Mouse (Mus musculus) midbrain, embryonic 10.5 days (tissue): ENCODE data around the gene Pcbd1. TPM values are rescaled to one million over a fixed set of nuclear protein-coding genes. Genes with fewer than 3 reads are reported as not detected.
"Not testable (repeated sequence)": the region's sequence is repeated elsewhere in the genome, so short reads cannot be mapped to it uniquely, and the experiment has no call there.

Experiments
- DNase-seq: peaks from one replicate; pipeline ENCODE4 v3.0.0-alpha.2; 2017; ENCODE audit warnings: low spot score
- H3K27ac ChIP-seq: fragments of 300-500 bp; sonication (generic); replicated peaks from 2 replicates; pipeline ENCODE4 v1.5.1; 2016; ENCODE audit warnings: mild to moderate bottlenecking
- H3K27me3 ChIP-seq: fragments of 300-500 bp; sonication (generic); 2 replicates; pipeline ENCODE4 v1.6.1; 2016; ENCODE audit warnings: low read depth, mild to moderate bottlenecking; ENCODE audit not compliant: poor library complexity, severe bottlenecking
- H3K36me3 ChIP-seq: fragments of 300-500 bp; sonication (generic); 2 replicates; pipeline ENCODE4 v1.6.1; 2016; ENCODE audit warnings: mild to moderate bottlenecking, moderate library complexity
- H3K4me1 ChIP-seq: fragments of 300-500 bp; sonication (generic); 2 replicates; pipeline ENCODE4 v1.6.1; 2016
- H3K4me3 ChIP-seq: fragments of 300-500 bp; sonication (generic); 2 replicates; pipeline ENCODE4 v1.5.1; 2016; ENCODE audit warnings: mild to moderate bottlenecking, moderate library complexity
- H3K9me3 ChIP-seq: fragments of 300-500 bp; sonication (generic); replicated peaks from 2 replicates; pipeline ENCODE4 v1.6.1; 2016; ENCODE audit warnings: mild to moderate bottlenecking
- WGBS: fragments of 180-500 bp; shearing (Covaris S2); methylation state at CpG from one replicate; pipeline ENCODE4 v1.1.7; 2016; 5-methylcytosine and 5-hydroxymethylcytosine counted together
- polyA plus RNA-seq: library from polyadenylated mRNA; unstranded; fragments of >200 nt; fragmentation: Nextera tagmentation; extraction: Ambion mirVana; gene quantifications from 2 replicates; pipeline ENCODE4 v1.2.1, GENCODE M21; 2016

Pcbd1 gene
- polyA plus RNA-seq, 1 experiment from 2014 or later, result 21.0 TPM

DNA sequence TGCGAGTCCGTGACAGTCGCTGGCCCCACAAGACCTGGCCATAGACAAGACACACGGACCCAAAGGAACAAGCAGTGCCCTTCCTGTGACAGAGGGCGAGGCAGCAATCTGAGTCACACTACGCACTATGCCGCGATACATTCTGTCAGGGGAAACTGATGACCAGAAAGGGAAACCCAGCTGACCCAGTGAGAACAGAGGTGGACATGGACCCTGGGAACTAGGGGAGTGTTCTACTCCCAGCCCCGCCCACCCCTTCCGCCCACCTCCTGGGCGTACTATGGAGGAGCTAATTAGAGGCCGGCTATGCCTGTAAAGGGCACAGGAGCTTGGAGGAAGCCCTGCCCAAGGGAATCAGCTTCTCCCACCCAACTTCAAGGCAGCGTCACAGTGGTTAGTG, 19.9 kb upstream of the Pcbd1 start:
- no peak overlapping the region for H3K27ac ChIP-seq
- peaks cover 41% of the 10 kb centered on the region for H3K4me1 ChIP-seq
- WGBS, result 8% methylated on average over 13 of the region's 13 CpGs
- 0 out of 2 replicates have a peak overlapping the region, but pooled peaks have one; percentile 2 for H3K4me3 ChIP-seq
- peaks cover 79% of the 10 kb centered on the region for H3K27me3 ChIP-seq
- no peaks in the 10 kb centered on the region for H3K36me3 ChIP-seq
- no peaks in the 10 kb centered on the region for H3K9me3 ChIP-seq
- DNase-seq, result no peak

DNA sequence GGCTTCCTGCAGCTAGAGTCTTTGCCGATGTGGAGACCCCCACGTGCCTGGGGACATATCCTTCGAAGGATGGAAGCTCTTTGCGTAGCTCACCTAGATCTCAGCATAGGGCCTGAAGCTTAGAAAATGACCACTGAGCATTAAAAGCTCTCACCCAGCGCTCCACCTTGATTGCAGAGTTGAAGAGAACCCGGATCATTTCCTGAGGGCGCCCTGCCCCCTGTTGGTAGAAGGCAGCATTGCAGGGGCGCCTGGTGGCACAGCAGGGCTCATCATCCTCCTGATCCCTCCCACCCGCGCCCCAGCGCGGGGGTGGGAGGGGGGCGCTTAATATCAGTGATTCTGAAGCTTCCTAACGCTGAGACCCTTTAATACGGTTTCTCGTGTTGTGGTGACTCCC, 16.8 kb upstream of the Pcbd1 start:
- Histone ChIP-seq H3K4me1 (peaks cover 29% of the 10 kb centered on the region), H3K4me3 (no peak overlapping the region), H3K36me3 (no peaks in the 10 kb centered on the region), H3K27me3 (peaks cover 55% of the 10 kb centered on the region), H3K9me3 (no peaks in the 10 kb centered on the region), H3K27ac (no peak overlapping the region)
- 13% methylated on average over 16 of the region's 16 CpGs for WGBS
- DNase-seq, result peak; percentile 66

DNA sequence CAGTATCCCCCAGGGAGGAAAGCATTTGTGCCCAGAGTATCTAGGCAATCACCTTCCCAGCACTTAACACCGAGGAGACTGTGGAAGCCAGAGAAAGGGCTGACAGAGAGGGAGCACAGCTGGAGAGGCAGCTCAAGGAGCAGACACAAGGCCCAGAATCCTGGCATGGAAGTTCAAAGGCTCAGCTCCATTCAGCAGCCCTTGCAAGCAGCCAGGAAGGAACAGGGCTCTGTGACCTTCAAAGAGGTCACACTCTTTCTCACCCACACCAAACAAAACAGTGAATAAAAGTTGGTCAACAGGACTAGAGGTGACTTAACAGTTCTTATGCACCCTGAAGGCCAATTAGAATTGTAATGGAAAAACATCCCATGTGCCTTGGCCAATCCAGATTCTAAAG, 14.5 kb upstream of the Pcbd1 start:
- H3K27me3 ChIP-seq, result peaks cover 54% of the 10 kb centered on the region
- no peak overlapping the region for H3K27ac ChIP-seq
- H3K9me3 ChIP-seq, result no peaks in the 10 kb centered on the region
- H3K36me3 ChIP-seq, result no peaks in the 10 kb centered on the region
- DNase-seq, result no peak
- 0% methylated on average over 1 of the region's 1 CpGs for WGBS
- H3K4me1 ChIP-seq, result peaks cover 25% of the 10 kb centered on the region
- H3K4me3 ChIP-seq, result no peak overlapping the region

DNA sequence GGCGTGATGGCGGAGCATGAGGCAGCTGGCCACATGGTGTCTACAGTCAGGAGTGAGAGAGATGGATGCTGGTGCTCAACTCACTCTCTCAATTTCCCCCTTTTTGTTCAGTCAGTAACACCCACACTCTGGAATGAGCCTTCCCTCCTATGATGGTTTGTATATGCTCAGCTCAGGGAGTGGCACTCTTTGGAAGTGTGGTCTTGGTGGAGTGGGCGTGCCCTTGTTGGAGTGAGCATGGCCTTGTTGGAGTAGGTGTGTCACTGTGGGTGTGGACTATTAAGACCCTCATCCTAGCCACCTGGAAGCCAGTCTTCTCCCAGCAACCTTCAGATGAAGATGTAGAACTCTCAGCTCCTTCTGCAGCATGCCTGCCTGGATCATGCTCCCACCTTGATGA, 13.5 kb upstream of the Pcbd1 start:
- peaks cover 32% of the 10 kb centered on the region for H3K4me1 ChIP-seq
- peaks cover 45% of the 10 kb centered on the region for H3K27me3 ChIP-seq
- H3K27ac ChIP-seq, result no peak overlapping the region
- WGBS, result 89% methylated on average over 3 of the region's 3 CpGs
- H3K36me3 ChIP-seq, result no peaks in the 10 kb centered on the region
- no peak for DNase-seq
- H3K9me3 ChIP-seq, result no peaks in the 10 kb centered on the region
- no peak overlapping the region for H3K4me3 ChIP-seq

DNA sequence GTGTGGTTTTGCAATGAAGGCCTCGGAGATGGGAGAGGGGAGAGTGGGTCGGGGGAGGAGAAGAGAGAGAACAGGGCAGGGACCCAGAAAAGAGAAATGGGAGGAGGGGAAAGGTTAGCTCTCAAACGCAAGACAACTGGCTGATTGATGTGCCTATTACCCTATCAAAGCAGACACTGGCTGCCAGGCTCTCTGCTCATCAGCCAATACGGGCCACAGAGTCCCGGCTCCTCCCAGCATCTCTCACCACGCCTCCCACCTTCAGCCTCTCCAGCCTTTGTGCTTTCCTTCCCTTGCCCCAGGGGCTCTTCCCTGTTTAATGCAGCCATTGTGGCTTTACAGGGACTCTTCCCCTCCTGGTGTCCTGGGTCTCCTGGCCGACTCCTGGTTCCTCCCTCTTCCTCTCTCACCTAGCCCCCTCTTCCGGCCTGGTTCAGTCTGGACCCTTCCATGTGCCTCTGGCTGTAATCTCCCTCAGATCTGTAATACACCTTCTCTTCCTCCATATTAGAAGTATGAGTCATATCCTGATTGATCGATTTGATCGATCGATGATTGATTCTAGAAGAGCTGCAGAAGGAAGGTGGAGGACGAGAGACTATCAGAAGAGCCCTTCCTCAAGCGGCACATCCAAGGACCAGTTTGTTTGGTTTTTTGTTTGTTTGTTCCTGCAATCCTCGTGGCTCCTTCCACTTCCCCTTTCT, 8.8 kb upstream of the Pcbd1 start:
- peak; percentile 84 for DNase-seq
- peak overlapping the region; percentile 36 for H3K4me3 ChIP-seq
- H3K9me3 ChIP-seq, result no peaks in the 10 kb centered on the region
- H3K27ac ChIP-seq, result peak overlapping the region; percentile 90
- no peaks in the 10 kb centered on the region for H3K36me3 ChIP-seq
- peaks cover 23% of the 10 kb centered on the region for H3K4me1 ChIP-seq
- 45% methylated on average over 14 of the region's 14 CpGs for WGBS
- peaks cover 14% of the 10 kb centered on the region; the same call in 1 of the 2 replicates for H3K27me3 ChIP-seq

DNA sequence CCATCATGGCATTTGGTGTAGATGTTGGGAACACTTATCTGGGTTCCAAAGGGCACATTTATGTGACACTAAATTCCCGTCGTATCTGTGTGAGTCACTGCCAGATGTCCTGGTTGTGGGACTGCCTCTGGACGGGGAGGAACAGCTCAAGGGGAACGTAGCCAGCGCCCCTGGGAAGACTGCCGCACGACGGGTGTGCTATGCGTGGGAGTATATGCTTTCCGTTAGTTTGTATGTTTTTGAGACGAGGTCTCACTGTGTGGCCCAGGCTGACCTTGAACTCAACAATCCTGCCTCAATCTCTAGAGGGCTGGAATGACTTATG, 8.2 kb upstream of the Pcbd1 start:
- H3K9me3 ChIP-seq, result no peaks in the 10 kb centered on the region
- 84% methylated on average over 11 of the region's 11 CpGs for WGBS
- no peak for DNase-seq
- peak overlapping the region; percentile 90 for H3K27ac ChIP-seq
- H3K4me3 ChIP-seq, result no peak overlapping the region
- peaks cover 14% of the 10 kb centered on the region; the same call in 1 of the 2 replicates for H3K27me3 ChIP-seq
- H3K4me1 ChIP-seq, result peaks cover 23% of the 10 kb centered on the region
- H3K36me3 ChIP-seq, result no peaks in the 10 kb centered on the region

DNA sequence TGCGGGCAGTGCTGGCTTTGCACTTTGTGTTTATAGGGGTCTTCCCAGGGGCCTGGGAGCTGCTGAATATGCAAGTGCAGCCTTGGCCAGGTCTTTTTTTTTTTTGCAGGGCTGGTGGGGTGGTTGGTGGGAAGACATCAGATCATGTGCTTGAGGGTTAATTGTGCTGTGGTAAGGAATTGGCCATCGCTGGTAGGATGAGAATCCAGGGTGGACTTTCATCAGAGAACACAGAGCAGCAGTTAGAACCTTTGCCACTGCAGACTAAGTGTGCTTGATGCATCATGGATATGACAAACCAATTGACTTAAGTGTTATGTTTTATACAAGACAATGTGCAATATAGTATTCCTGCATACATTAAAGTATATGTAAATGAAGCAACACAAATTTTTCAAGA, 3.8 kb upstream of the Pcbd1 start:
- Histone ChIP-seq H3K27me3 (no peaks in the 10 kb centered on the region), H3K36me3 (no peaks in the 10 kb centered on the region), H3K4me3 (no peak overlapping the region), H3K27ac (no peak overlapping the region), H3K4me1 (peaks cover 26% of the 10 kb centered on the region), H3K9me3 (no peaks in the 10 kb centered on the region)
- DNase-seq, result no peak
- WGBS, result 96% methylated on average over 2 of the region's 2 CpGs

DNA sequence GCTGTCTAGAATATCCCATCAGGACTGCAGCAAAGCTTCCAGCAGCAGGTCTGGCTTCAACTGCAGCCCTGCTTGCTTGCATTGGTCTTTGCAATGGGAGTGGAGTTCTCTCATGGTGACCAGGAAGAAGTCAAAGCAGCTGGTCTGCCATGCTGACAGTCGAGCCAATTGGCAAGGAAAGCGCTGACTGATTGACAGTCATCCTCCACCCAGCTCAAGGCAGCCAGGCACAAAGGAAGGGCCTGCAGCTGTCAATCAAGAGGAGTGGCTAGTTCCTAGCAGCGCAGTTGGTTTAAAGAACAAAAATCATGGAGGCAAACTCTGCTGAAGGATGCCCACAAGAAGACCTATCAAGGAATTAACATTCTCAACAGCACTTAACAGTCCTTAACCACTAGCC, 2.6 kb upstream of the Pcbd1 start:
- Histone ChIP-seq H3K4me1 (peaks cover 21% of the 10 kb centered on the region), H3K27me3 (no peaks in the 10 kb centered on the region), H3K27ac (peak overlapping the region; percentile 42; the same call in 1 of the 2 replicates), H3K4me3 (no peak overlapping the region), H3K9me3 (no peaks in the 10 kb centered on the region), H3K36me3 (no peaks in the 10 kb centered on the region)
- peak; percentile 49 for DNase-seq
- WGBS, result 39% methylated on average over 3 of the region's 3 CpGs

DNA sequence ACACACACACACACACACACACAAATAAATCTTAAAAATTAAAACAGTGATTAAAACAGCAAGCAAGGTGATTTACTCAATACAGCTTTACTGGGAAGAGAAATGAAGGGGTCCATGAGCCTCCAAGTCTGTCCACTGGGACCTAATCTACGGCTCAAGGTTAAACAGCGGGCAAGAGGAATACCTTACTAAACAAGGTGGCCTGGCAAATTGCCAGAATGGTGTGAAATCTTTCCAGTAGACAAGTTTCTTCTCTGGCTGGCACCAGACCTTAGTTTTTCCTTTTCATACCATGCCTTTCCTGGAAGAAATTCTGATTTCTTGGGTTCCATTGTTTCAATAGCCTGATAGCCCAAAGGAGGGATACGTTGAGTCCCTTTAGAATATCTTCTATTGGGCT, 663 bp upstream of the Pcbd1 start:
- Histone ChIP-seq H3K36me3 (no peaks in the 10 kb centered on the region), H3K27me3 (no peaks in the 10 kb centered on the region), H3K4me1 (peaks cover 21% of the 10 kb centered on the region), H3K27ac (no peak overlapping the region), H3K9me3 (no peaks in the 10 kb centered on the region), H3K4me3 (no peak overlapping the region)
- DNase-seq, result no peak
- 94% methylated on average over 3 of the region's 3 CpGs for WGBS

DNA sequence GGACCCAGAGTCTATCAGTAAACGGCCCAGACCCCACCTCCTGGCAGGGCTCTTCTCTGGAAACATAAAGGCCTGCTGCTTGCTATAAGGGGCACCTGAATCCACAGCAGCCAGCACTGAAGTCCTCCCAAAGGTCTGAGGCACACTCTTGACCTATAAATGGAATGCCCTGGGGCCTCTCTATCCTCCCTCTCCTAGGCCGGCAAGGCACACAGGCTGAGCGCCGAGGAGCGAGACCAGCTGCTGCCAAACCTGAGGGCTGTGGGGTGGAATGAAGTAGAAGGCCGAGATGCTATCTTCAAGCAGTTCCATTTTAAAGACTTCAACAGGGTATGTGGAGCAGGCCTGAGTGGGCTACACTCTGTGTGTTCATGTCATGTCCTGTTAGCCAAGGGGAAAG, 2.7 kb downstream of the Pcbd1 start:
- Histone ChIP-seq H3K9me3 (no peaks in the 10 kb centered on the region), H3K36me3 (0 out of 2 replicates have a peak, but pooled peaks cover 5% of the 10 kb centered on the region), H3K27ac (no peak overlapping the region), H3K4me1 (peaks cover 14% of the 10 kb centered on the region), H3K27me3 (no peaks in the 10 kb centered on the region), H3K4me3 (no peak overlapping the region)
- no peak for DNase-seq
- WGBS, result 86% methylated on average over 6 of the region's 6 CpGs

DNA sequence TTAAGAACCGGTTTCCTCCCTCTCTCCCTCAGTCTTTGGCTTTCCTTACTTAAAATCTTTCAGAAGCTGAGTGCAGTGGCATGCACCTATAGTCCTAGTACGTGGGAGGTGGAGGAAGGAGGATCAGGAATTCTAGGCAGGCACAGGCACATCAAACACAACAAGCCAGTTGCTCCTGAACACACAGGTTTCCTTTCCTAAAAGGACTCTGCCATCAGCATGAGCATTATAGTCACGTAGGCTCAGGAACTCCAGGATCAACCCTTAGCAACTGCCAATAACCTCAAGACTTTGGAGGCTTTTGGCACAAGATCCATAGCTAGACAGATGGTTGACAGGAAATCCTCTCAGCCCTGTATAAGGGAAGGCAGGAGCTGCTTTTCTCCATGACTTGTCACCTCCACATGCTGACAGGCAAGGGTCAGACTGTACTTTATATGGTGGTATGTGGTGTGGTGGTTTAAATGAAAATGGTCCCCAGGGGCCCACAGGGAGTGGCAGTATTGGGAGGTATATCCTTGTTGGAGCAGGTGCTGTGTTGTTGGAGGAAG, 14.5 kb downstream of the Pcbd1 start:
- Histone ChIP-seq H3K36me3 (peaks cover 100% of the 10 kb centered on the region), H3K9me3 (no peaks in the 10 kb centered on the region), H3K4me3 (no peak overlapping the region), H3K27me3 (no peaks in the 10 kb centered on the region), H3K4me1 (no peaks in the 10 kb centered on the region), H3K27ac (no peak overlapping the region)
- DNase-seq, result no peak
- WGBS, result 96% methylated on average over 3 of the region's 3 CpGs

DNA sequence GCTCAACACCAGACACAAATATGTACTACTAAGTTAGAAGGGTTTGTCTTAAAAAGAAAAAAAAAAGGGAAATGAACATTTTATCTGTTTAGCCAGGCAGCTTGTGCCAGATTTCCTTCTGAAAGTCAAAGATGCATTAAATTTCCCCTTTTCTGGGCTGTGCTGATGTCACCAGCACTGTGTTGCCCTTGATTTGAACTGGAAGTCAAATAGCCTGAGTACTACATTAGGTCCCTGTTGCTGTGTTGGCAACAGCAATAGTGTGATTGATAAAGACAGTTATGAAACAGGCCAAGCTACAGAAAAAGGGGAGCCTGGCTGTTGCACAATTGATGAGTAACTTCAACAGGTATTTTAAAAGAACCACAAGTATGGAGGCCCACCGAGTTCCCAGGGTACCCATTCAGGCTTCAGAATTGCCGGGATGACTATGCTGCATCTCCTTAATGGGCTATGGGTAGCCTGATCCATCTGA, 25.2 kb downstream of the Pcbd1 start:
- no peaks in the 10 kb centered on the region for H3K4me1 ChIP-seq
- peaks cover 68% of the 10 kb centered on the region for H3K36me3 ChIP-seq
- H3K9me3 ChIP-seq, result no peaks in the 10 kb centered on the region
- H3K4me3 ChIP-seq, result no peak overlapping the region
- DNase-seq, result no peak
- no peaks in the 10 kb centered on the region for H3K27me3 ChIP-seq
- H3K27ac ChIP-seq, result no peak overlapping the region
- WGBS, result 94% methylated on average over 2 of the region's 2 CpGs

DNA sequence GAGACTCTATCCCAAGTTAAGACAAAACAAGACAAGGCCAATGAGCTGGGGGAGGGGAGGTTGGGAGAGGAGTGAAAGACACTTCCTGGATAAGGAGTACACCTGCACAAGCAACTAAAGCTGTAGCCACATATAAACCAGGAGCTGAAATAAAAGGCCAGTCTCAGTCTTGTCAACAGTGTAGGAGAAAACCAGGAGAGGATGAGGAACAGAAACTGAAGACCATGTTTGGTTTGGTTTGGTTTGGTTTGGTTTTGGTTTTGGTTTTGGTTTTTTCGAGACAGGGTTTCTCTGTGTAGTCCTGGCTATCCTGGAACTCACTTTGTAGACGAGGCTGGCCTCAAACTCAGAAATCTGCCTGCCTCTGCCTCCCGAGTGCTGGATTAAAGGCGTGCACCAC, 32.6 kb downstream of the Pcbd1 start:
- not testable (repeated sequence) for H3K9me3 ChIP-seq, H3K4me3 ChIP-seq, H3K27ac ChIP-seq, H3K27me3 ChIP-seq, DNase-seq, H3K4me1 ChIP-seq
- 95% methylated on average over 4 of the region's 4 CpGs for whole genome bisulfite sequencing
- peaks cover 42% of the 10 kb centered on the region for H3K36me3 ChIP-seq
